Mouse (Mus musculus) lung, postnatal 0 days (tissue): ENCODE results near the gene Marcksl1.

Experiments used
- CTCF ChIP-seq: IDR thresholded peaks from 2 replicates; pipeline ENCODE4 v1.5.1; 2016; ENCODE audit warnings: antibody characterized with exemption, mild to moderate bottlenecking
- EP300 ChIP-seq: IDR thresholded peaks from 2 replicates; pipeline ENCODE4 v1.6.1; 2016; ENCODE audit warnings: antibody characterized with exemption, mild to moderate bottlenecking, control low read depth

GRCm38 (mm10) chr4:129516925-129517324, 3.5 kb downstream of the Marcksl1 start:
- TF ChIP-seq EP300 (no peak), CTCF (no peak)
